Mouse (Mus musculus) kidney, postnatal 25 days (tissue): ENCODE measurements around the gene Rhot1.
"Not testable (repeated sequence)": the region's sequence is repeated elsewhere in the genome, so short reads cannot be mapped to it uniquely, and the experiment has no call there.

Experiments
- DNase-seq, 2 experiments: peaks; one replicate each; pipeline ENCODE4 v3.0.0; 2021; ENCODE audit warnings: mixed read lengths in 2 of 2

Gene Rhot1

DNA sequence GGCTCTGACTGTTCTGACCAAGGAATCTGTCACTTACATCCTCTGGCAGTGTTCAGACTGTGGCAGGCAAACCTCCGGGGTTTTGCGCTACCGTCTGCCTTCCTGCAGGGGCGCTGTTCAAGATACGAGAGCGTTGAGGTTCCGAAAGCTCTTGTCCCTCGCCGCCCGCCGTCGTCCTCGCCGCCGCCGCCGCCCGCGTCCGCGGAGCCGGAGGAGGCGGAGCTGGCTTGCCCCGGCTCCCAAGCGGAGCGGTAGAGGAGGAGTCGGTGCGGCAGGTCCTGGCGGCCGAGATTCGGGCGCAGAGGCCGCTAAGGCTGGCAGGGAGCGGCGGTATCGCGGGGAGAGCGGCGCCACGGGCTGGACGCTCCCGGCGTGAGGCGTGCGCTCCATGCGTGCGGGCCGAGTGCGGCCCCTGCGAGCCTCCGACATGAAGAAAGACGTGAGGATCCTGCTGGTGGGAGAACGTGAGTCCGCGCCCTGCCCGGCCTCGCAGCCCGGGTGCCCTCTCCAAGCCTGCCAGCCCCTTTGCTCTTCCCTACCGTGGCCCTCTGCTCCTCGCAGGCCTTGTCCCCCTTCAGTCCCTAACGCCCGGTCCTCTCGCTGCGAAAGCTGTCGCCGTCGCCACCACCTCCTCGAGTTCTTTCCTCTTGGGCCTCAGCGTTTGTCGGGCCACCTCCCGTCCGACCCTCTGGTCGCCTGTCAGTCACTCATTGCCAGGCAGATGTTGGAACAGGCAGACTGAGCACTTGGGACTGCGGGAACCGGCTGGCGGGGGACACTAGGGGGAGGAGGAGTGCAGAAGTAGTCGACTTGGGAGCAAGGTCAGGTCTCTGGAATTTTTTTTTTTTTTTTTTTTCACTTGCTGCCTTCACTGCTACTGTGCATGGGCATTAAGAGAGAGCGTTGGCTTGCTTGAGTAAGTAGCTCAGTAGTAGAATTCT, at the start of gene Rhot1:
Gene Rhot1 (plus strand): TSS at position 160 of the 941 bp plus-strand sequence.
- DNase-seq: peak; percentile 97

DNA sequence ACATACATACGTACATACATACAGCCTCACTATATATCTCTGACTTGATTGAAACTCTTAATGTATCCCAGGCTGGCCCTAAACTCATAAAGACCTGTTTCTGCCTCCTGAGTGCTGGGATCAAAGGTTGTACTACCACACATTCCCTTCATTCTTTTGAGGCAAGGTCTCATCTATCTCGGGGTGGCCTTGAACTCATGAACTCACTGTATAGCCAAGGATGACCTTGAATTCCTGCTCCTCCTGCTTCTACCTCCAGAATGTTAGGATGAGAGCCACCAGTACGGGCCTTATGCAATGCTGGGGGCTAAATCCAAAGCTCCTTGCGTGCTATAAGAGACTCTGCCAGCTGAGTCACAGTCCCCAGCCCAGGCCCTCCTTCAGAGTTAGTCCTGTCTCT, 47.8 kb upstream of the Rhot1 start:
- no peak for DNase-seq

DNA sequence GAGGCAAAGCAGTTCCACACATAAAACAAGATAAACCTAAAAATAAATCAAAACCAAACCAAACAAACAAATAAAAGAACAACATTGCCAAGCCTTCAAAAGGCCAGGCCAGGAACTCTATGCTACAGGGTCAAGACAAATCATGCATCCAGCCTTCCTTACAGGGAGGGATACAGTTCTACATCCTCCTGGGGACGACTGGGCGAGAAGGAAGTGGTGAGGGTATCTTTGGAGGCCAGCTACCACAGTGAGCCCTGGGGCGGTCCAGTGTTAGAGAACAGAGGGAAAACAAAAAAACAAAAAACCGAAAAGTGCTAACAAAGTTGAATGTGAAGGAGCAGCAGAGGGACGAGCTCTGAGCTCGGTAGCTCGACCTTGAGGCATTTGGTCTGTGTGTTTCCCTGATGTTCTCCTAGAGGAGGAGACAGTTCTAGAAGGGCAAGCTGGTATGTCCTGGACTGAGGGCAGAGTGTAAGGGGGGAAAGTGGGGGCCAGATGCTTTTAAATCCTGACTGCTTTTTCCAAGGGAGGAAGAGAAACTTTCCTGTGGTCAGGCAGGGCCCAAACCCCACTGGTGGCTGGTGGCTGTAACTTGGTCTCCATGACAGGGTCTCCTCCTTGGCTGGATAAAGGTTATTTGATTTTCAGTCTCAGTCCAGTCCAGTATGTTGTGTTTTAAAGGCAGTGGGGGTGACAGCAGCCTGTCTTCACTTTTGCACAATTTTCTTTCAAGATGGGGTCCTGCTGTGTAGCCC, 45.3 kb upstream of the Rhot1 start:
- no peak for DNase-seq

DNA sequence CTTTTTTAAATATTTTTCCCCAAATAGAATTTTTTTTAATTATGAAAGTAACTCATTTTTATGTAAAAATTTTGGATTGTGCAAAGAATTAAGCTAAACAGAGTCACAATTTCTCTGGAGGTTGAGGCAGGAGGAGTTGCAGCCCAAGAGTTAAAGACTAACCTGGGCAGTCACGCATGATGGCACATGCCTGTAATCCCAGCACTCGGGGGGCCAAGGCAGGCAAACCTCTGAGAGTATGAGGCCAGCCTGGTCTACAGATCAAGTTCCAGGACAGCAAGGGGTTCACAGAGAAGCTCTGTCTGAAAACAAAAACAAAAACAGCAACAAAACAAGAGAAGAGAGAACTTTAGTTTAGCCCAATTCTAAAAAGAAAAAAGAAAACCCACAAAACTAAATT, 44.6 kb upstream of the Rhot1 start:
- DNase-seq: peak; percentile 73 to 86

DNA sequence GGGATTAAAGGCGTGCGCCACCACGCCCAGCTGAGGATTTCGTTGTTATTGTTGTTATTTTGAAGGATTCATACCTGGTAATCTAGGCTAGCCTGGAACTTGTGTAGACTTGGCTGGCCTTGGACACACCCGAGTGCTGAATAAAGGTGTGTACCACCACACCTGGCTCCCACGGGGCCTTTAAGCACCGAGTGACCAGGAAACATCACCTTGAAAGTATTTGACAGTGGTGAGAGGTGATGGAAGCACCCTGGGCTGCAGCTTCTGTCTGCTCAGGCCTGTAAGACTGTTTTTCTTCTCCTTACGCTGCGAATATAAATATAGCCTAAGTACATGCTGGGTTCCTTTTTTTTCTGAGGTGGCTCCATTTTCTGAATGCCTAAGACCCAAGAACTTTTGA, 40.7 kb upstream of the Rhot1 start:
- no peak for DNase-seq

DNA sequence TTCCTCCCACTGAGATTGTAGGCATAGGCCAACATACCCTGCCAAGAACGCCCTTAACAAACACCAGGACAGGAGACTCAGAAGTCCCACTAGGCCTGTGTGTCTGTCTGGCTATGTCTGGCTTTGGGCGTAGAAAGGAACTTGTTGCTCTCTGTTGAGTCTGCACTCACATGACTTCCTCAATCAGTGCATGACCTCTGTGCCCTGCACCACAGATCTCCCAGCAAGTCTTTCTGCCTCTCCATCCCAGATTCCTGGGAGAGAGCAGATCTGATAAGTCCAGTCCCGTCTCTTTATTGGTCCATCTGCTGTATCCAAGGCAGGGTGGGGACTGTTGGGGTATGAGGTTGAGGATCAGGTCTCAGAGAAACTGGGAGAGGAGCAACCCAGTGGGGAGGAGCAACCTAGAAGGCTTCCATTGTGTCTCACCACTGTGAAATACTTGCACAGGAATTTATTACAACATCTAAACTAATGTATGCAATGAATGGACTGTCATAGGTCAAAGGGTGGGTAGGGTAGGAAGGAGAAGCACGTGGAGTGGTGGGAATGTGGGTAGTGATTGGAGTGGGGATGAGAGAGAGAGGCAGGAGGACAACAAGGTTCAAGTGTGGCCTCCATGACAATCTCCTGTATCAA, 40.1 kb upstream of the Rhot1 start:
- DNase-seq: peak in 1 of 2 experiments; percentile 57

DNA sequence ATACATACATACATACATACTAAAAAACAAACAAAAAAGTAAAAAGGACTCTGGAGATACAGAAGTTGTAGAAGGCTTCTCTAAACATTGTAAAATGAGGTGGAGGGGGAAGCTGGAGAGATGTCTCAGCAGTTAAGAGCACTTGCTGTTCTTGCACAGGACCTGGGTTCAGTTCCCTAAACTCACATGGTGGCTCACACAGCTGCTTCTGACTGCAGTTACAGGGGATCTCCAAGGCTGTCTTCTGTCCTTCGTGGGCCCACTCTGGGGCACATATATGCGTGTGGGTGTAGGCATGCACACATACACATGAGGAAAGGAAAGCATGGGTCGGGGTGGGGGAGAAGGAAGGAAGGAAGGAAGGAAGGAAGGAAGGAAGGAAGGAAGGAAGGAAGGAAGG, 39.2 kb upstream of the Rhot1 start:
- no peak for DNase-seq

DNA sequence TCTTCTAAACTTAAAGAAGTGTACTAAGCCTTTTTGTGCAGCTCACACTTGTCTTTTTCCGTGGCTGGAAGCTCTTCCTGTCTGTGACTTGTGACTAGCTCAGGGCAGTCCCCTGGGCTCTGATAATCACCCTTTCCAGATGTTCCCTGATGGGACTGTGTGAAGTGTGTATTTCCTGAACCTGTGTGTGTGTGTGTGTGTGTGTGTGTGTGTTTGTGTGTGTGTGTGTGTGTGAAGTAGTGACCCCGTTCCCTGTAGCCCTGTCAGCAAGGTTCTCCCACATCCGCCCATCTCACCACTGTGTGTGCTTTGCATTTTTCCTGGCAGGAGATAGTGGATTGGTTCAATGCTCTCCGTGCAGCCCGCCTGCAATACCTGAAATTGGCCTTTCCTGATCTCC, 38.5 kb upstream of the Rhot1 start:
- DNase-seq: no peak

DNA sequence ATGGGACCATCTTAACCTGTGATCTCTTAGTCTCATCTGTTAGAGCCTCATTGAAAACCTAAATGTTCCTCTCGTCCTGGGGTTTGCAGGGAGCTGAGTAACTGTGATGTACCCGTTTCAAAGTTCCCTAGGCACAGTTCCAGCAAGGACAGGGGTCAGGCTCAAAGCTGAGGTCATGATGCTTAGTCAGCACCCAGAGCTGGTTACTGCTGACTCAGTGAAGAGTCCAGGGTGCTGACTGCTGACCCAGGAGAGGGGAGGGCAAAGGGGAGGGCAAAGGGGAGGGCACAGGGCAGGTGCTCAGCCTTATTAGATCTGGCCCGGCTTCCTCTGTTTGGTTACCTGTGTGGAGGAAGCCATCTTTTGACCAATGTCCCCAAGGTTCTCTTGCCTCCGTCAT, 36.9 kb upstream of the Rhot1 start:
- DNase-seq: peak; percentile 88 to 93

DNA sequence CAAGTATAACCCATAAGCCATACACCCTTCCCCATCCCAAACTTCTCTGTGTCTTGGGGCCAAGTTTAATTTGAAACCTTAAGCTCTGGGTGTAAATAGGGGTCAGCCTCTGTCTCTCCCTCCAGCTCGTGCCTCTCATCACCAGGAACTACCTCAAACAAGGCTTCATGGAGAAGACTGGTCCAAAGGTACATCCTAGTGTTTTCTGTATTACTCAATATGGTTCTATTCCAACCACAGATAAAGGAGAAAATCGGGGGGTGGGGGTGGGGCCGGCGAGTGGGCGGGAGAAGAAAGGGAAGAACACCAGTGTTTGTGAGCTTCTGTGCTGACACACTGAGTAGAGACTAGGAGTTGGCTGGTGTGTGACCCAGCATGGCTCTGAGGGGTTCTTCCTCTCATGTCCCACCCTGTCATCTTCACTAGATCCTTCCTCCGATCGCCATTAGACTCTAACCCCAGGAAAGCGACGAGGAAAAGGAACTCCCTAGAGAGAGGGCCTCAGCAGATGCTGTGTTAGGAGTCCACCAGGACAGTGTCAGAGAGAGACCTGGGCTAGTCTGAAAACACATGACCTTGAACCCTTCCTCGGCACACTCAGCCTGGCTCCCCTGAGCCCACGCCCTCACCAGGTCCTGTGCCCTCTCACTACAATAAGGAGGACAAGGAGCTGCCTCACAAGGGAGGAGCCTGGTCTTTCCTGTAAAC, 34.7 kb upstream of the Rhot1 start:
- DNase-seq: no peak

DNA sequence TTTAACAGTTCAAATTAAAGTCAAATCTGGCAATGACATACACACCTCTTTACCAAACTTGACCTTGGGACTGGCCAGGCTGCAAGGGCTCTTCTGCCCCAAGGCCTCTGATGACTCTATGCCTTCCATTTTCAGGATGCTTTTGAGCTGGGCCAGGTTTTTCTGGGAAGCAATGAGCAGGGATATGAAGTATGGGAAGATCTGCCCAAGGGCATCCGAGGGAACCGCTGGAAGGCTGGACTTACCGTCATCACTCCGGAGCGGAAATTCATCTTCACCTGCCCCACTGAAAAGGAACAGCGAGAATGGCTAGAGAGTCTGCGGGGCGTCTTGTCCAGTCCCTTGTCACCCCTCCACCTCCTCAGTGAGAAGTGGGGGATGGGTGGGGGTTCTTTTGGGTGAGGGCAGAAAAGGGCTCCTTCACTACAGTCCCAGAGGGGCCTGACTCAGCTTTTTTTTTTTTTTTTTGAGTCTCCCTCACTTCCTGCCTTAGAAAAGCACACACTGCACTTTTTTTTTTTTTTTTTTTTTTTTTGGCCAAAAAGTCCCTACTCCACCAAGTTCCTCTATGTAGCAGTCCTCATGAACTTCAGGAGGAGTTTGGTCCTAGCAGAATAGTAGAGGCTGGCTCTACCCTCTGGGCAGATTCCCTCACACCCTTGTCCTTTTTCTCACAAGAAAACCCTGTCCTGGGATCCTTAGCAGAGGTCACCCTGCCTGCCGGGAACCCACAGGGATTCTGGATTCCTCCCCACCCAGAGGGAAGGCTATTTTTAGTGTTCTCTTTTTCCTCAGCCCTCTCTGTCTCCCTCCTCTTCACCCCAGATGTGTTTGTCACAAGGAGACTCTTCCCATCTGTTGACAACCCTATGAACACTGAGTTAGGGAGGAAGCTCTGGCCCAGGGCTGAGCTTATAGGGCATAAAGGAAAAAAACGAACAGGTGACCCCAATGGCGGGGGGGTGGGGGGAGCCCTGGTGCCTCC, 31.6 kb upstream of the Rhot1 start:
- peak; percentile 44 to 71 for DNase-seq

DNA sequence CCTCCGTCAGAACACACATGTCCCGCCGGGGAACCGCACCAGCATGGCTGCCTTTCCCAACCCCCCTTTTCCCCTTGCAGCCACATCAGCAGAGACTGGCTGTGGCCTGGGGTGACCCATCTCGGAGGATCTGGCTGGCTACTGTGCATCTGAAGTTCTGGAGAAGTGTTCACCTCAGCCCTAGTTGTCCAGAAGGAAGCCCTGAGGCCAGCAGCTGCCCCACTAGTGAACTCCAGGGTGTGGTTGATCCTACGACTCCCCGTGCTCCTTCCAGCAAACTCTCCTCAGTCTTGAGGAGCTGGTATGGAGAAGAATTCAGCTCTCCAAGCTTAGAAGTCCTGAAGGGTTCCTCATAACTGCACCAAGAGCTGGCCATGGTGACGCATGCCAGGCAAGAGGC, 30.5 kb upstream of the Rhot1 start:
- no peak for DNase-seq

DNA sequence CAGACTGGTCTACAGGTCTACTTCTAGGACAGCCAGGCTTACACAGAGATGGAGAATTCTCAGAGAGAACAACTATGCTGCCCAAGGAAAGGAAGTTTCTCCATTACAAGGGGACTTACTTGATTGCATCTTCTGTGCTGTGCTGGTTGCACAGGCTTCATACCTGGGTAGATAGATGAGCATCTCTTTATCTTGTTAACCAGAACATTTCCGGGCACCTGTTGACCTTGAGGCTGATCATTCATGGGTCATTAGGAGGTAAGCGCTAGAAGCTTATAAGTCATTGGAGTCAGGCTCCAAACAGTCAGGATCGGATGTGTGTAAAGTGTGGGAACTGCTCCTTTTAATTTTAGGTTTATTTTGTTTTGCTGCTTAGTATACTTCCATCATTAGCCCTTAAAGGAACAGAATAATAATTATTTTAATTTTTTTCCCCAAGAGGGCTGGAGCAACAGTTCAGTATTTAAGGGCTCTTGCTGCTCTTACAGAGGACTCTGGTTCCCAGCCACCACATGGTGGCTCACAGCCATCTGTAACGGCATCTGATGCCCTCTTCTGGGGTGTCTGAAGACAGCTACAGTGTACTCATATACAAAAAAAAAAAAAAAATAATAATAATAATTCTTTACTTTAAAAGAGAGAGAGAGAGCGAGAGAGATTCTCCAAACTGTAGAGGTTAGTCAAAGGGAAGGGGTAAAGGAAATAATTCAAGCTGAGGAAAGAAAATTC, 27.6 kb upstream of the Rhot1 start:
- no peak for DNase-seq

DNA sequence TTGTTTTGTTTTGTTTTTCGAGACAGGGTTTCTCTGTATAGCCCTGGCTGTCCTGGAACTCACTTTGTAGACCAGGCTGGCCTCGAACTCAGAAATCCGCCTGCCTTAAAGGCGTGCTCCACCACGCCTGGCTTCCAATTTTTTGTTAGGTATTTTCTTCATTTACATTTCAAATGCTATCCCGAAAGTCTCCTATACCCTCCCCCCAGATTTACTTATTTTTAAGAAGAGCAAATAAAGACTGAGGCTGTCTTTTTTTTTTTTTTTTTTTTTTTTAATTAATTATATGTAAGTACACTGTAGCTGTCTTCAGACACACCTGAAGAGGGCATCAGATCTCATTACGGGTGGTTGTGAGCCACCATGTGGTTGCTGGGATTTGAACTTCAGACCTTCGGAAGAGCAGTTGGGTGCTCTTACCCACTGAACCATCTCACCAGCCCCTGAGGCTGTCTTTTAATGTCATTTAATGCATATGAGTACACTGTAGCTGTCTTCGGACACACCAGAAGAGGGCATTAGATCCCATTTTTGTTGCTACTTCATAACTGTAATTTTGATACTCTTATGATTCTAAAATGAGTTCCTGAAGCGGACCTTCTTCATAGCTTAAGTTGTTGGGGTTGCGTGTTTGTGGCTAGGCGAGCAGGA, 25.6 kb upstream of the Rhot1 start:
- not testable (repeated sequence) for DNase-seq

DNA sequence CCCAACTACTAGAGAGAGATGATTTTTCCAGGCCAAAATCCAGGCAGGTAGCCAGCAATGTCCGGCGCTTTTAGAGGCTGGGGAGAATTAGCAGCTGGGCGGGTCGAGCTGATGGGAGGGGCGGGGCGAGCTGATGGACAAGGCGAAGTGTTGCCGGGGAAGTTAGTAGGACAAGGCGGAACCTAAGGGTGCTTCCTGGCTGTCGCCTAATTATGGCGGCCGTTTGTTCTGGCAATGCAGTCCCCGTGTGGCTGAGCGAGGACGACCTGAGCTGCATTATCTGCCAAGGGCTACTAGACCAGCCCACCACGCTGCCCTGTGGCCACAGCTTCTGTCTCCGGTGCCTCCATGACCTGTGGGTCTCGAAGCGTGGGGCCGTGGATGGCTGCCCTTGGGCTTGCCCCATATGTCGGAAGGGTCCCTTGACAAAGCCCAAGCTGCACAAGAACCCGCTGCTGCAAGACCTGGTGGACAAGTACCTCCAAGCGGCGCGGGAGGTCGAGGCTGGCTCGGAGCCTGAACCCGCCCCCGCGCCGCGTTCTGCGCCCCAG, 25.0 kb upstream of the Rhot1 start, which contains the start of gene Rnf135:
Gene Rnf135 (plus strand): TSS at position 147 of the 551 bp plus-strand sequence.
- DNase-seq: peak; percentile 97 to 98

DNA sequence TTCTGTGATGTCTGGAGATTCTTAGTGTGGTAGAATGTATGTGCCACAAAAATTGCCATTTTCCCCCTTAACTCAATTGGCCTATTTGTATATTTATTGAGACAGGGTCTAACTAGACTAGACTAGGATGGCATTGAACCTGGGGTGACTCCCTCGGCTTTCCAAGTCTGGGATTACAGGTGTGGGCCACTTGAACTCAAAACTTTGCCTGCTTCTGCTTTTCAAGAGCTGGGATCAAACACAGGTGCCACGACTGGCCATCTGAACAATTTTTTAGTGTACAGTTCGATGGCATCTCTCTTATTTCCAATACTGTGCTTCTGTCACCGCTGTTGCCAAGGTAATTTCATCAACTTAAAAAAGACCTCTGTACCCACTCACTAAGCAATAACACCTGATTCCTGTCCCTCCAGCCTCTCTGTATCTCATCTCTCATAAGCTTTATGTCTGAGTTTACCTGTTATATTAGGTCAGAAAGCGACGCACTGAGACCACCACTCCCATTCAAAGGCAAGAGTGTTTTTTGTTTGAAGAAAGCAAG, 24.2 kb upstream of the Rhot1 start:
- DNase-seq: no peak

DNA sequence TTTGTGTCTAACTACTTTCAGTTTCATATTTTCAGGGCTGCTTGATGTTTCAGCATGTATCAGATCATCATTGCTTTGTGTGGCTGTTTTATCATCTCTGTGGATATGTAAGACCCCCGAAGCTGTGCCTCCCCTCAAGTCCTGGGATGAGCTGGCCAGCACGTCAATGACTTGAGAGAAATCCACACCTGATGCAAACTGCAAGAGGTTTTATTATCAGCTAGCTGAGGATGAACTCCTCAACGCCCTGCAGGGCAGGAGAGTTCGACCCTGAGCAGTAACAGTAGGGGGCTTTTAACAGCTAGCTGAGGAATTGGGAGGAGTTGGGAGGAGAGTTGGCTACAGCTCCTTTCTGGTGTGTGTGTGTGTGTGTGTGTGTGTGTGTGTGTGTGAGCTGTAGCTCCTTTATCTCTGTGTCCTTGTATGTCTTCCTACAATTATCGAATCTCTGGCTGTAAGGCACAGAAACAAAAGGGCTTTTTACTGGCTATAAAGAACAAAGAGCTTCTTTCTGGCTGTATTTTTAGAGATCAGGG, 23.3 kb upstream of the Rhot1 start:
- DNase-seq: not testable (repeated sequence)

DNA sequence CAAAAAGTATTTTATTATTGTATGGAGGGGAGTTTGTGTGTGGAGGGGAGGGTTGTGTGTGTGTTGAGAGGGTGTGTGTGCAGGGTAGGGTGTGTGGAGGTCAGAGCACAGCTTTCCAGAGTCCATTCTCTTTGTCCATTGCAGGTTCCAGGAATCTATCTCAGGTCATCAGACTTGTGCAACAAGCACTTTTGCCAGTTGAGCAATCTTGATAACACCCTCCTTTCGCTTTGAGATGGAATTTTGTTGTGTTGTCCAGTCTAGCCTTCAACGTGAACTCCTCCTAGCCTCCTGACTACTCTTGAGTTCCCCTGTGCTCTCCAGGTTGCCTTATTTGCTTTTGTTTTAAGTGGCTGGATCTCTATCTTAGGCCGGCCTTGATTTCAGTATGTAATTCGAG, 18.5 kb upstream of the Rhot1 start:
- DNase-seq: no peak

DNA sequence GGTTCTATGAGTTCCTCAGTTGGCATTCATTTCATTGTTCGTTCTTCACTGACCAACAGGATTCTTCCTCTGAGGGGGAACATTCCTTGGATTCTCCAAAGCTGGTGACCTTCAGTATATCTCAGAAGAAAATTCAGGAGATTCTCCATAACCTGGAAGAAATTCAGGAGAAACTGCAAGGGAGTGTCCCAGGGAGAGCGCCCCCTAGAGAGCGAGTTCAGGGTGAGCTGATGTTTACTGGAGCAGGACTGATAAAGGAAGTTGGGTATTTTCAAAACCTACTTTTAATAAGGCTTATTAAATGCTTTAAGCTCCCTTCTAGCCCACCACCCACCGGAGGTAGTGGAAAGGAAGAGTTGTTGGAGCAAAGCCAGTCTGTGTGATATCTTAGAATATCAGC, 15.0 kb upstream of the Rhot1 start:
- peak in 1 of 2 experiments; percentile 37 for DNase-seq
